ENCODE assay signal across 23 mouse cellular contexts in genomic region chr3:92246245-92246644, GRCm38 (mm10). TPM values are rescaled to one million over a fixed set of nuclear protein-coding genes. Genes with fewer than 3 reads are reported as not detected.
A peak's percentile ranks its signal among the peaks of the same experiment; 100 is the strongest.
DNase-seq lines count a peak whose midpoint lies in the region; ATAC-seq and TF ChIP-seq lines count a peak whose summit lies in the region.
"Not testable (repeated sequence)": the region's sequence is repeated elsewhere in the genome, so short reads cannot be mapped to it uniquely, and the experiment has no call there.
"Had no signal": no experiment of that assay in that cellular context is flagged by ENCODE, and none has a peak within 500 bp of the region (broad histone marks: within the 10 kb centered on the region; RNA-seq: fewer than 3 reads in every experiment).

No protein-coding gene starts in this region.

- not testable (repeated sequence) for H3K36me3 ChIP-seq in heart, embryonic 13.5 days; heart, postnatal 0 days (replicated peaks; ENCODE audit: control insufficient read depth, insufficient read depth, low read length); intestine, postnatal 0 days (ENCODE audit: control insufficient read depth, insufficient read depth); kidney, postnatal 0 days (ENCODE audit: insufficient read depth, low read length); liver, embryonic 15.5 days (replicated peaks); lung, embryonic 15.5 days; stomach, embryonic 15.5 days

- not testable (repeated sequence) for H3K4me2 ChIP-seq in heart, embryonic 13.5 days; heart, postnatal 0 days (ENCODE audit: low read depth, low read length); intestine, postnatal 0 days (replicated peaks; ENCODE audit: low read depth); kidney, postnatal 0 days (ENCODE audit: low read length); liver, embryonic 15.5 days; lung, embryonic 15.5 days; stomach, embryonic 15.5 days

- not testable (repeated sequence) for H3K27me3 ChIP-seq in heart, embryonic 13.5 days (replicated peaks); heart, postnatal 0 days (ENCODE audit: control insufficient read depth, insufficient read depth, low read length); intestine, postnatal 0 days (replicated peaks; ENCODE audit: control insufficient read depth, insufficient read depth, low read length); kidney, postnatal 0 days (ENCODE audit: insufficient read depth, low read length); liver, embryonic 15.5 days; lung, embryonic 15.5 days; stomach, embryonic 15.5 days (replicated peaks)

- not testable (repeated sequence) for TF ChIP-seq EP300 in heart, postnatal 0 days (IDR thresholded peaks at IDR 0.05; ENCODE audit: low read depth)

- not testable (repeated sequence) for H3K4me3 ChIP-seq in heart, embryonic 13.5 days; heart, postnatal 0 days (ENCODE audit: low read depth, low read length); intestine, postnatal 0 days (ENCODE audit: low read depth, low read length); kidney, postnatal 0 days (replicated peaks; ENCODE audit: low read depth, low read length); liver, embryonic 15.5 days (replicated peaks); lung, embryonic 15.5 days; stomach, embryonic 15.5 days (replicated peaks)

- H3K27ac ChIP-seq in heart, embryonic 13.5 days (replicated peaks); heart, postnatal 0 days (ENCODE audit: low read depth); intestine, postnatal 0 days (ENCODE audit: low read depth, low read length); kidney, postnatal 0 days; liver, embryonic 15.5 days (replicated peaks); lung, embryonic 15.5 days; stomach, embryonic 15.5 days: not testable (repeated sequence)

- H3K9ac ChIP-seq in heart, embryonic 13.5 days; heart, postnatal 0 days (replicated peaks; ENCODE audit: low read depth, low read length); intestine, postnatal 0 days (ENCODE audit: low read depth, low read length); kidney, postnatal 0 days (ENCODE audit: low read depth, low read length); liver, embryonic 15.5 days; lung, embryonic 15.5 days; stomach, embryonic 15.5 days: not testable (repeated sequence)

- not testable (repeated sequence) for DNase-seq in heart, postnatal 0 days (ENCODE audit: low spot score); kidney, postnatal 0 days (ENCODE audit: low spot score)

- H3K9me3 ChIP-seq in heart, embryonic 13.5 days; heart, postnatal 0 days (replicated peaks; ENCODE audit: control insufficient read depth, low read length); intestine, postnatal 0 days (ENCODE audit: control insufficient read depth); kidney, postnatal 0 days (replicated peaks; ENCODE audit: low read length); liver, embryonic 15.5 days (replicated peaks); lung, embryonic 15.5 days; stomach, embryonic 15.5 days: not testable (repeated sequence)

- peak; percentile 41; the same call in 1 of the 2 replicates for ATAC-seq in heart, embryonic 13.5 days (ENCODE audit: extremely low read depth, insufficient number of reproducible peaks, low FRiP score, low TSS enrichment)
- peak; percentile 29 for ATAC-seq in heart, postnatal 0 days (ENCODE audit: insufficient read depth, low read depth)
- ATAC-seq in intestine, postnatal 0 days, result peak; percentile 90
- ATAC-seq in kidney, postnatal 0 days (replicated peaks; ENCODE audit: low FRiP score, low read depth), result peak; percentile 84
- peak; percentile 38 for ATAC-seq in liver, embryonic 15.5 days (ENCODE audit: insufficient read depth)
- peak; percentile 58 for ATAC-seq in lung, embryonic 15.5 days (ENCODE audit: borderline replicate concordance, extremely low read depth, low FRiP score, low TSS enrichment)
- peak; percentile 80 for ATAC-seq in stomach, embryonic 15.5 days (ENCODE audit: insufficient read depth, low FRiP score, low read depth)

- not testable (repeated sequence) for H3K4me1 ChIP-seq in heart, embryonic 13.5 days; heart, postnatal 0 days (ENCODE audit: control insufficient read depth, insufficient read depth); intestine, postnatal 0 days (replicated peaks; ENCODE audit: control insufficient read depth, insufficient read depth, low read length); kidney, postnatal 0 days (replicated peaks; ENCODE audit: insufficient read depth, low read length); liver, embryonic 15.5 days (replicated peaks); lung, embryonic 15.5 days; stomach, embryonic 15.5 days

- WGBS in heart, embryonic 13.5 days, result no CpG with 5 or more reads among the region's 10 CpGs
- WGBS in heart, postnatal 0 days, result no CpG with 5 or more reads among the region's 10 CpGs
- WGBS in intestine, postnatal 0 days, result no CpG with 5 or more reads among the region's 10 CpGs
- no CpG with 5 or more reads among the region's 10 CpGs for WGBS in kidney, postnatal 0 days
- no CpG with 5 or more reads among the region's 10 CpGs for WGBS in liver, embryonic 15.5 days (ENCODE audit: insufficient replicate concordance)
- WGBS in lung, embryonic 15.5 days, result no CpG with 5 or more reads among the region's 10 CpGs
- WGBS in stomach, embryonic 15.5 days, result no CpG with 5 or more reads among the region's 10 CpGs

- not testable (repeated sequence) for TF ChIP-seq CTCF in heart, postnatal 0 days (IDR thresholded peaks at IDR 0.05; ENCODE audit: low read depth); intestine, postnatal 0 days (IDR thresholded peaks at IDR 0.05; ENCODE audit: low read depth); kidney, postnatal 0 days (IDR thresholded peaks at IDR 0.05; ENCODE audit: low read depth)

RNA-seq across cellular contexts. Expression of gene Sprr2a2, which starts 30.5 kb away (rescaled TPM):
- 1.6 and 2.0 TPM in 2 replicates for polyA plus RNA-seq in heart, embryonic 13.5 days (2015; fragmentation: Nextera tagmentation; extraction: Ambion mirVana)
- total RNA-seq in heart, postnatal 0 days (2014; rRNA removed; ENCODE audit: low replicate concordance), result 10.1 and 38.9 TPM in 2 replicates
- polyA plus RNA-seq in heart, postnatal 0 days (2015; fragmentation: Nextera tagmentation; extraction: Ambion mirVana), result 8.6 and 12.1 TPM in 2 replicates
- 810 and 957 TPM in 2 replicates for polyA plus RNA-seq in intestine, postnatal 0 days (2015; fragmentation: Nextera tagmentation; extraction: Ambion mirVana)
- polyA plus RNA-seq in kidney, postnatal 0 days (2015; fragmentation: Nextera tagmentation; extraction: Ambion mirVana), result 9.6 and 27.3 TPM in 2 replicates
- polyA plus RNA-seq in liver, embryonic 15.5 days (2015; fragmentation: Nextera tagmentation; extraction: Ambion mirVana), result 0.30 and 0.44 TPM in 2 replicates
- polyA plus RNA-seq in lung, embryonic 15.5 days (2015; fragmentation: Nextera tagmentation; extraction: Ambion mirVana), result 4.2 and 15.4 TPM in 2 replicates
- 541 and 1,085 TPM in 2 replicates for polyA plus RNA-seq in stomach, embryonic 15.5 days (2015; fragmentation: Nextera tagmentation; extraction: Ambion mirVana)
- total RNA-seq: adrenal gland, adult 8-10 months; adrenal gland, postnatal 36 days; forebrain, postnatal 0 days; gastrocnemius, adult 18-20 months; gastrocnemius, postnatal 14 days had no signal
- polyA plus RNA-seq: embryonic facial prominence, embryonic 10.5 days; forebrain, embryonic 13.5 days; forebrain, postnatal 0 days had no signal

RNA-seq across cellular contexts. Expression of gene Sprr2a1, which starts 30.6 kb away (rescaled TPM):
- polyA plus RNA-seq in heart, embryonic 13.5 days (2015; fragmentation: Nextera tagmentation; extraction: Ambion mirVana), result not detected in 2 replicates
- 0.15 TPM in 1 of 2 replicates, not detected in the other for total RNA-seq in heart, postnatal 0 days (2014; rRNA removed; ENCODE audit: low replicate concordance)
- 0.25 TPM in 1 of 2 replicates, not detected in the other for polyA plus RNA-seq in heart, postnatal 0 days (2015; fragmentation: Nextera tagmentation; extraction: Ambion mirVana)
- 13.2 and 13.6 TPM in 2 replicates for polyA plus RNA-seq in intestine, postnatal 0 days (2015; fragmentation: Nextera tagmentation; extraction: Ambion mirVana)
- polyA plus RNA-seq in kidney, postnatal 0 days (2015; fragmentation: Nextera tagmentation; extraction: Ambion mirVana), result 0.05 and 0.50 TPM in 2 replicates
- polyA plus RNA-seq in liver, embryonic 15.5 days (2015; fragmentation: Nextera tagmentation; extraction: Ambion mirVana), result not detected in 2 replicates
- polyA plus RNA-seq in lung, embryonic 15.5 days (2015; fragmentation: Nextera tagmentation; extraction: Ambion mirVana), result 0.22 TPM in 1 of 2 replicates, not detected in the other
- polyA plus RNA-seq in stomach, embryonic 15.5 days (2015; fragmentation: Nextera tagmentation; extraction: Ambion mirVana), result 9.5 and 12.7 TPM in 2 replicates
- total RNA-seq: adrenal gland, adult 8-10 months; adrenal gland, postnatal 36 days; ES-E14; forebrain, postnatal 0 days; gastrocnemius, adult 18-20 months; gastrocnemius, postnatal 14 days; heart, adult 2 months; heart, postnatal 10 days had no signal
- polyA plus RNA-seq: cerebellum, adult 2 months; embryonic facial prominence, embryonic 10.5 days; embryonic facial prominence, embryonic 14.5 days; forebrain, embryonic 13.5 days; forebrain, postnatal 0 days; heart, adult 2 months; hindbrain, embryonic 12.5 days; hindbrain, embryonic 16.5 days had no signal

RNA-seq across cellular contexts. Expression of gene Sprr2a3, which starts 39.0 kb away (rescaled TPM):
- not detected in 2 replicates for polyA plus RNA-seq in heart, embryonic 13.5 days (2015; fragmentation: Nextera tagmentation; extraction: Ambion mirVana)
- 2.1 and 7.9 TPM in 2 replicates for total RNA-seq in heart, postnatal 0 days (2014; rRNA removed; ENCODE audit: low replicate concordance)
- 0.34 and 0.72 TPM in 2 replicates for polyA plus RNA-seq in heart, postnatal 0 days (2015; fragmentation: Nextera tagmentation; extraction: Ambion mirVana)
- polyA plus RNA-seq in intestine, postnatal 0 days (2015; fragmentation: Nextera tagmentation; extraction: Ambion mirVana), result 38.8 and 45.1 TPM in 2 replicates
- 1.2 and 6.0 TPM in 2 replicates for polyA plus RNA-seq in kidney, postnatal 0 days (2015; fragmentation: Nextera tagmentation; extraction: Ambion mirVana)
- polyA plus RNA-seq in liver, embryonic 15.5 days (2015; fragmentation: Nextera tagmentation; extraction: Ambion mirVana), result not detected in 2 replicates
- 0.87 TPM in 1 of 2 replicates, not detected in the other for polyA plus RNA-seq in lung, embryonic 15.5 days (2015; fragmentation: Nextera tagmentation; extraction: Ambion mirVana)
- 44.5 and 82.4 TPM in 2 replicates for polyA plus RNA-seq in stomach, embryonic 15.5 days (2015; fragmentation: Nextera tagmentation; extraction: Ambion mirVana)
- total RNA-seq: adrenal gland, adult 8-10 months; adrenal gland, postnatal 36 days; ES-E14; forebrain, postnatal 0 days; gastrocnemius, adult 18-20 months; gastrocnemius, postnatal 14 days; heart, adult 2 months; heart, postnatal 10 days; heart, postnatal 4 days had no signal
- polyA plus RNA-seq: cerebellum, adult 2 months; embryonic facial prominence, embryonic 10.5 days; embryonic facial prominence, embryonic 14.5 days; forebrain, embryonic 13.5 days; forebrain, postnatal 0 days; gonadal fat pad, adult 2 months; hindbrain, embryonic 12.5 days; hindbrain, embryonic 16.5 days had no signal

Comparison
In these comparisons a context has a peak if more than half of its experiments do, and no peak if none do; other contexts are left out.
1. ATAC-seq: peak in every context shown above with its lines; median percentile 90 in intestine, postnatal 0 days; 84 in kidney, postnatal 0 days; 80 in stomach, embryonic 15.5 days; 58 in lung, embryonic 15.5 days; 41 in heart, embryonic 13.5 days; 38 in liver, embryonic 15.5 days; 29 in heart, postnatal 0 days.
2. RNA of gene Sprr2a2, which starts 30.5 kb away (polyA plus RNA-seq): 541 to 1,085 TPM in stomach, embryonic 15.5 days and 810 to 957 TPM in intestine, postnatal 0 days; 9.6 to 27.3 TPM in kidney, postnatal 0 days, 4.2 to 15.4 TPM in lung, embryonic 15.5 days, 8.6 to 12.1 TPM in heart, postnatal 0 days, 1.6 to 2.0 TPM in heart, embryonic 13.5 days and 0.30 to 0.44 TPM in liver, embryonic 15.5 days; every median in the first group is over 10 times any median in the second.